Mouse (Mus musculus) limb, embryonic 10.5 days (tissue): ENCODE data around the gene Insig2. TPM values are rescaled to one million over a fixed set of nuclear protein-coding genes. Genes with fewer than 3 reads are reported as not detected.

Experiments
- DNase-seq: peaks from one replicate; pipeline ENCODE4 v3.0.0-alpha.2; 2017; ENCODE audit warnings: low spot score
- H3K27ac ChIP-seq: fragments of 300-500 bp; sonication (generic); 2 replicates; pipeline ENCODE4 v1.5.1; 2016; ENCODE audit warnings: mild to moderate bottlenecking
- H3K27me3 ChIP-seq: fragments of 300-500 bp; sonication (generic); 2 replicates; pipeline ENCODE4 v1.6.1; 2016; ENCODE audit warnings: low read depth, mild to moderate bottlenecking; ENCODE audit not compliant: poor library complexity, severe bottlenecking
- H3K36me3 ChIP-seq: fragments of 300-500 bp; sonication (generic); 2 replicates; pipeline ENCODE4 v1.6.1; 2016; ENCODE audit warnings: mild to moderate bottlenecking, moderate library complexity
- H3K4me1 ChIP-seq: fragments of 300-500 bp; sonication (generic); 2 replicates; pipeline ENCODE4 v1.6.1; 2016
- H3K4me3 ChIP-seq: fragments of 300-500 bp; sonication (generic); 2 replicates; pipeline ENCODE4 v1.5.1; 2016; ENCODE audit warnings: mild to moderate bottlenecking, moderate library complexity
- H3K9me3 ChIP-seq: fragments of 300-500 bp; sonication (generic); replicated peaks from 2 replicates; pipeline ENCODE4 v1.6.1; 2016; ENCODE audit warnings: mild to moderate bottlenecking
- WGBS: fragments of 180-500 bp; shearing (Covaris S2); methylation state at CpG from one replicate; pipeline ENCODE4 v1.1.7; 2016; 5-methylcytosine and 5-hydroxymethylcytosine counted together
- polyA plus RNA-seq: library from polyadenylated mRNA; unstranded; fragments of >200 nt; fragmentation: Nextera tagmentation; extraction: Ambion mirVana; gene quantifications from 2 replicates; pipeline ENCODE4 v1.2.1, GENCODE M21; 2016

Insig2 gene
- polyA plus RNA-seq, 1 experiment from 2014 or later, result 18.5 TPM

DNA sequence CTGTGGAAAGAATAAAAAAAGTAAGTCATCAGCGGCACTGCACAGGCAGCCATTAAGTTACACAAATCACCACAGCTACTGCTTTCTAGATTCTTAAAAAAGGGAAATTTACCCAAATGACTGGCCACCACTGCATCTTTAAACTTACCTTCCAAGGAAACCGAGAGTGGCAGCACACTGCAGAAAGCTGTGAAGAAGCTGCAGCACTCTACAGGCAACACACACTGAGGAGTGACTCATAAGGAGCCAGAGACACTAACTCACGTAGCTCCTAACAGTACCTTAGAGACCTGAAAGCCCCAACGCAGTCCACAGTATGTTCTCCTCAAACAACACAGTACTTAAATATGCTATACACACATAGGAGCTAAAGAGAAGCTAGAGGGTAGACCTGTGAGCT, 20.1 kb downstream of the Insig2 start:
- Histone ChIP-seq H3K4me1 (no peaks in the 10 kb centered on the region), H3K27me3 (no peaks in the 10 kb centered on the region), H3K36me3 (peaks cover 16% of the 10 kb centered on the region), H3K4me3 (no peak overlapping the region), H3K9me3 (no peaks in the 10 kb centered on the region), H3K27ac (no peak overlapping the region)
- 82% methylated on average over 4 of the region's 4 CpGs for WGBS
- no peak for DNase-seq

DNA sequence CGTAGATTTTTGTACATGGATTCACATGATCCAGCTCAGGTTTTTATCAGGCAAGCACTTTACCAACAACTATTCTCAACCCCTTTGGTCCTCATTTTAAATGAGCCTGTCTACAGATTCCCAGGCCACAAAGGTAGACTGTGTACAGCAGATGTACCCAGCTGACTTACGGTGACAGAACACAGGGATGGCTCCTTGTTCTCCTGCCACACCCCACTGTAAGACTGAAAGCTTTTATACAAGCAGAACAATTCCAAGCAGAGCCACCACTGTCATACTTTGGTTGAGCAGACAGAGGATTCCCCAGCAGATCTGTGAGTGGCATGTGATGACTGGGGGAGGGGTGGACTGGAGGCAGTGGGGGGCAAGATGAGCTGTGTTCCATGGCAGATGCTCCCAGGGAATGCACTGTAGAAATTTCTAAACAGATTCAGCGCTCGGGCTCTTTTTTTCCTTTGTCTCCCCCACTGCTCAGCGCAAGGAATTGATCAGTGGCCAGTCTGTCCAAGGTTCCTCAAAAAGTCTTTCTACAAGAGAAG, 35.6 kb downstream of the Insig2 start:
- WGBS, result 98% methylated on average over 5 of the region's 5 CpGs
- DNase-seq, result no peak
- no peak overlapping the region for H3K27ac ChIP-seq

DNA sequence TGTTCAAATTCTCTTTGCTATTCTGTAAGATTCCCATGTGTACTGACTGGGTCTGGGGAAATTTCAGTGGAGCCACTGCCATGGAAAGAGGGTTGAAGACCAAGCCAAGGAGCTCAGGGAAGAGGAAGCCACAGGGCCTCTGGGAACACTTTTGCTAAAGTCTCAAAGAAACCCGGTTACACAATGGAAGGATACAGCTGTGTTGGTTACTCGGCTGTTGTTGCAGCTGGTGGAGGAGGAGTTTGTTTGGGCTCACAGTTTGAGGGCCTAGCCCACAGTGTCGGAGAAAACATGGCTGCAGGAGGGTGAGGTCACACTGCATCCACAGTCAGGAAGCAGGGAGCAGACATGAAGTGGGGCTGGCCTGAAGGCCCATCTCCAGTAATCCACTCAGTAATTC, 38.8 kb downstream of the Insig2 start:
- no peak overlapping the region for H3K4me3 ChIP-seq
- WGBS, result 77% methylated on average over 3 of the region's 3 CpGs
- H3K36me3 ChIP-seq, result no peaks in the 10 kb centered on the region
- DNase-seq, result no peak
- no peak overlapping the region for H3K27ac ChIP-seq
- H3K27me3 ChIP-seq, result no peaks in the 10 kb centered on the region
- H3K9me3 ChIP-seq, result no peaks in the 10 kb centered on the region
- H3K4me1 ChIP-seq, result no peaks in the 10 kb centered on the region

More for the DNA sequence above, 35.6 kb downstream of the Insig2 start:
- Histone ChIP-seq H3K4me1 (no peaks in the 10 kb centered on the region), H3K9me3 (no peaks in the 10 kb centered on the region), H3K27me3 (no peaks in the 10 kb centered on the region), H3K36me3 (no peaks in the 10 kb centered on the region; the same call in 1 of the 2 replicates), H3K4me3 (no peak overlapping the region)

- Histone ChIP-seq H3K4me3 (no peak overlapping the region), H3K27ac (no peak overlapping the region), H3K27me3 (no peaks in the 10 kb centered on the region), H3K9me3 (no peaks in the 10 kb centered on the region), H3K4me1 (no peaks in the 10 kb centered on the region), H3K36me3 (no peaks in the 10 kb centered on the region)
- no peak for DNase-seq
- 84% methylated on average over 10 of the region's 10 CpGs for WGBS
These were observed 41.5 kb downstream of the Insig2 start for GRCm38 (mm10) chr1:121290841-121291240.

DNA sequence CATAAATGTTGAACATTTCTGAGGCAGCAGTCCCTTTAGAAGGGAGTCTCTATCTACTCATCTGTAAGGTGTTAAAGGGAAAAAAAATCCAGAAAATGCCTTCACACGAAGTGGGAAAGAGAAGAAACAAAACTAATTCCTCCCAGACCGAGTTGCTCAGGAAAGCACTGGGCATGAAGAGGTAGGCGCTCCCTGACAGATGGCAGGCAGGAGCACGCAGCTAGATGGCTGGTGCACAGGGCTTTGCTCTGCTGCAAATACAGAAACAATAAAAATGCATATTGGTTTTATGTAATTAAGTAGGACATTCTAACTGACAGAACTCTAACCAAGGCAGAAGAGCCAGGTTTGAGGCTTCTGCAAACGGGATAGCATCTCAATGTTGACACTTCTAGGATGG, 42.0 kb downstream of the Insig2 start:
- no peaks in the 10 kb centered on the region for H3K4me1 ChIP-seq
- 72% methylated on average over 5 of the region's 5 CpGs for WGBS
- H3K27me3 ChIP-seq, result no peaks in the 10 kb centered on the region
- no peak overlapping the region for H3K27ac ChIP-seq
- H3K9me3 ChIP-seq, result no peaks in the 10 kb centered on the region
- H3K4me3 ChIP-seq, result no peak overlapping the region
- no peaks in the 10 kb centered on the region for H3K36me3 ChIP-seq
- DNase-seq, result no peak

DNA sequence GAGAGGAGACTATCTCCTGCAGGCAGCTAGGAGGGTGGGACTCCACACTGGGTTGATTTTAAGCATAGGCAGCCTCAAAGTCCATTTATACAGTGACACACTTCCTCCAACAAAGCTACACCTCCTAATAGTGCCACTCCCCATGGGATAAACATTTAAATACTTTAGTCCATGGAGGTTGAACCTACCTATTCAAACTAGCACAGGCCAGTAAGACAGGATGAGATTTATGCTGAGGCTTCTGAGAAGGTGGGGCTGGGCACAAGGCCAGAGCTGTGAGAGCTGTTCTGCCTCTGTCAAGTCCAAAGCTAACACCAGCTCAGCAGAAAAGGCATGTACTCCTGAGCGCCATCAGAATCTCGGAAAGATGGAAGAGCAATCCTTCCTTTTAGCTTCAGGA, 48.2 kb downstream of the Insig2 start:
- H3K4me3 ChIP-seq, result no peak overlapping the region
- DNase-seq, result no peak
- H3K4me1 ChIP-seq, result no peaks in the 10 kb centered on the region
- no peaks in the 10 kb centered on the region for H3K9me3 ChIP-seq
- WGBS, result 91% methylated on average over 2 of the region's 2 CpGs
- no peak overlapping the region for H3K27ac ChIP-seq
- H3K36me3 ChIP-seq, result no peaks in the 10 kb centered on the region
- no peaks in the 10 kb centered on the region for H3K27me3 ChIP-seq

- no peak overlapping the region for H3K4me3 ChIP-seq
- no peak for DNase-seq
- no peaks in the 10 kb centered on the region for H3K36me3 ChIP-seq
- WGBS, result 97% methylated on average over 1 of the region's 1 CpGs
- H3K27me3 ChIP-seq, result no peaks in the 10 kb centered on the region
- no peaks in the 10 kb centered on the region for H3K4me1 ChIP-seq
- no peak overlapping the region for H3K27ac ChIP-seq
- H3K9me3 ChIP-seq, result no peaks in the 10 kb centered on the region
These were observed 51.9 kb downstream of the Insig2 start for GRCm38 (mm10) chr1:121280501-121280900.

- no peaks in the 10 kb centered on the region for H3K36me3 ChIP-seq
- H3K4me1 ChIP-seq, result no peaks in the 10 kb centered on the region
- H3K9me3 ChIP-seq, result no peaks in the 10 kb centered on the region
- DNase-seq, result no peak
- H3K27ac ChIP-seq, result no peak overlapping the region
- no peak overlapping the region for H3K4me3 ChIP-seq
- H3K27me3 ChIP-seq, result no peaks in the 10 kb centered on the region
- 84% methylated on average over 3 of the region's 3 CpGs for WGBS
These were observed 54.0 kb downstream of the Insig2 start for GRCm38 (mm10) chr1:121278370-121278769.

DNA sequence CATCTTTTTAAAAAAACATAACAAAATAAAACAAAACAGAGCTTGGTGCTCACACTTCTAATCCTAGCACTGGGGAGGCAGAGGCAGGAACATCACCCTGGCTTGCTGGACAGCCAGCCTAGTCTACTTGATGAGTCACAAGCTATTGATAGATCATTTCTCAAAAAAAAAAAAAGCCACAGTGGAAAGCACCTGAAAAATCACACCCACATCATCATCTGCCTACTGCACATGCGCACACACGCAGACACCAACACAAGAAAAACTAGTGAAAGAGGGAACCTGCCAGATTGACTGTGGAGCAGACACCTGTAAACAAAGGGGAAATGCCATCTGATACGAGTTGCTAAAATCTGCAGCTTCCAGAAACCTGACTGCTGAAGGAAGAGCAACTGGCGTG, 54.9 kb downstream of the Insig2 start:
- H3K4me3 ChIP-seq, result no peak overlapping the region

GRCm38 (mm10) chr1:121275961-121276506, 56.4 kb downstream of the Insig2 start:
- Histone ChIP-seq H3K9me3 (no peaks in the 10 kb centered on the region), H3K36me3 (no peaks in the 10 kb centered on the region), H3K27ac (no peak overlapping the region), H3K4me1 (no peaks in the 10 kb centered on the region), H3K4me3 (no peak overlapping the region), H3K27me3 (no peaks in the 10 kb centered on the region)
- DNase-seq, result no peak
- WGBS, result 75% methylated on average over 3 of the region's 3 CpGs

More for the DNA sequence above, 54.9 kb downstream of the Insig2 start:
- Histone ChIP-seq H3K4me1 (no peaks in the 10 kb centered on the region), H3K27me3 (no peaks in the 10 kb centered on the region), H3K9me3 (no peaks in the 10 kb centered on the region), H3K27ac (no peak overlapping the region), H3K36me3 (no peaks in the 10 kb centered on the region)
- no peak for DNase-seq
- 91% methylated on average over 4 of the region's 4 CpGs for WGBS

DNA sequence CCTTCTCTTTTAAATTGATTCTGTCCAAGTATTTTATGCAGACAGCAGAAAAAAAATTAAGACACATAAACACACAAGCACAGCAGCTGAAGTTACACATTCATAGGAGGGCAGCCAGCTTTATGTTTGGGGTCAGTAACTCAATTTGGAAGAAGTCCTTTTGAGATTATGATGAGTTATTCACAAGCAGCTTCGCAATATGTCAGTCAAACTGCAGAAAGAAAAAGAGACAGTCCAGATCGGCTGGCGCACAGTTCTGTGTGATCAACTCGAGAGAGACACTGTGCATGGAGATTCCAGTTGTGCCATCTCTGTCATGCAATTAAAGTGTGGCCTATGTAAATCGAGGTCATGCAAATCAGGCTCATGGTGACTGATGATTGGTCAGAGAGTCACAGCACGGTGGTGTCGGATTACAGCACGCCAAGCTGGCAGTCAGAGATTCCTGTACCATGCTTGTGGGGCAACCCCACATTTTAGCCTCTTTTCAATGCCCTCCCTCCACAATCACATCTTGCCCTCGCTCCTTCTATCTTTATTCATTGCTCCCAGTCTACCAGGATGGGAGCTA, 72.1 kb downstream of the Insig2 start:
- 75% methylated on average over 9 of the region's 9 CpGs for WGBS

More for the DNA sequence above, 72.1 kb downstream of the Insig2 start:
- Histone ChIP-seq H3K36me3 (no peaks in the 10 kb centered on the region), H3K27me3 (no peaks in the 10 kb centered on the region), H3K9me3 (no peaks in the 10 kb centered on the region), H3K27ac (no peak overlapping the region), H3K4me3 (no peak overlapping the region), H3K4me1 (no peaks in the 10 kb centered on the region)
- DNase-seq, result peak; percentile 35
